Mouse (Mus musculus) intestine, embryonic 15.5 days (tissue): ENCODE results near the gene Senp2. TPM values are rescaled to one million over a fixed set of nuclear protein-coding genes. Genes with fewer than 3 reads are reported as not detected.
A peak's percentile ranks its signal among the peaks of the same experiment; 100 is the strongest.
"Not testable (repeated sequence)": the region's sequence is repeated elsewhere in the genome, so short reads cannot be mapped to it uniquely, and the experiment has no call there.

Source experiments
- ATAC-seq: fragments of 200-750 bp; cut with Nextera tagmentation; 2 replicates; pipeline ENCODE4 v1.8.0; 2017; ENCODE audit warnings: moderate TSS enrichment, moderate library complexity
- H3K27ac ChIP-seq: fragments of 300-500 bp; sonication (generic); 2 replicates; pipeline ENCODE4 v1.5.1; 2015; ENCODE audit warnings: mild to moderate bottlenecking, inconsistent platforms
- H3K27me3 ChIP-seq: fragments of 300-500 bp; sonication (generic); replicated peaks from 2 replicates; pipeline ENCODE4 v1.6.1; 2015; ENCODE audit warnings: inconsistent platforms
- H3K36me3 ChIP-seq: fragments of 300-500 bp; sonication (generic); 2 replicates; pipeline ENCODE4 v1.6.1; 2015; ENCODE audit warnings: inconsistent platforms
- H3K4me1 ChIP-seq: fragments of 300-500 bp; sonication (generic); replicated peaks from 2 replicates; pipeline ENCODE4 v1.6.1; 2015; ENCODE audit warnings: inconsistent platforms
- H3K4me2 ChIP-seq: fragments of 300-500 bp; sonication (generic); replicated peaks from 2 replicates; pipeline ENCODE4 v1.6.1; 2015; ENCODE audit warnings: mild to moderate bottlenecking, inconsistent platforms
- H3K4me3 ChIP-seq: fragments of 300-500 bp; sonication (generic); replicated peaks from 2 replicates; pipeline ENCODE4 v1.5.1; 2015; ENCODE audit warnings: inconsistent platforms
- H3K9ac ChIP-seq: fragments of 300-500 bp; sonication (generic); 2 replicates; pipeline ENCODE4 v1.6.1; 2015; ENCODE audit warnings: inconsistent platforms
- H3K9me3 ChIP-seq: fragments of 300-500 bp; sonication (generic); 2 replicates; pipeline ENCODE4 v1.6.1; 2016; ENCODE audit warnings: inconsistent platforms
- WGBS: fragments of 180-500 bp; shearing (Covaris S2); methylation state at CpG from one replicate; pipeline ENCODE4 v1.1.7; 2015; 5-methylcytosine and 5-hydroxymethylcytosine counted together
- polyA plus RNA-seq: library from polyadenylated mRNA; unstranded; fragments of >200 nt; fragmentation: Nextera tagmentation; extraction: Ambion mirVana; gene quantifications from 2 replicates; pipeline ENCODE4 v1.2.1, GENCODE M21; 2015

The Senp2 gene
- 32.8 and 36.0 TPM in 2 replicates for polyA plus RNA-seq

DNA sequence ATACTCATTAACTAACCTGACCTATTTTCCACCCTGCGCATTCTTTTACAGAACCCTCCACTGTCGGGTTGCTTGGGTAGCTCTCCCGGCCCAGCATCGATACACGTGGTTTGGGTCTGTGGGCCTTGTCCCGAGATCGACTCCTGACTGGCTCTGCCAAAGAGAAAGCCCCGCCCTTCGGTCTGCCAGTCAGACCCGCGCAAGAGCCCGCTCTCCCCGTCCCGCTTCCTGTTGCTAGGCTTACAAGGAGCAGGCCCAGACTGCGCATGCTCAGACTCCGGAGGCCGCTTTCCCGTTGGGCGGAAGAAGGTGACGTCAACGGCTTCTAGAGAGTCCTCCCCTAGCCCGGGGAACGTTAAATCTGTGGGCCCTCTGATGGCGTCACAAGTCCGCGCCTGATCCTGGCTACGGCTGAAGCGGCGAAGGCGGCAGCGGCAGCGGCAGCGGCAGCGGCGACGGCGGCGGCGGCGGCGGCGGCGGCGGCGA lies at the start of gene Senp2:
Gene Senp2 (plus strand): TSS at position 386 of the 486 bp plus-strand sequence.
- Histone ChIP-seq H3K4me1 (peaks cover 4% of the 10 kb centered on the region; the same call in 1 of the 2 replicates), H3K9ac (peak within 1 kb of the TSS; percentile 84), H3K27me3 (no peaks in the 10 kb centered on the region), H3K9me3 (no peaks in the 10 kb centered on the region), H3K4me2 (peak within 1 kb of the TSS; percentile 69), H3K27ac (peak within 1 kb of the TSS; percentile 66), H3K36me3 (no peaks in the 10 kb centered on the region), H3K4me3 (peak within 1 kb of the TSS; percentile 85)
- peak; percentile 99 for ATAC-seq
- WGBS = 0% methylated on average over 45 of the region's 45 CpGs

DNA sequence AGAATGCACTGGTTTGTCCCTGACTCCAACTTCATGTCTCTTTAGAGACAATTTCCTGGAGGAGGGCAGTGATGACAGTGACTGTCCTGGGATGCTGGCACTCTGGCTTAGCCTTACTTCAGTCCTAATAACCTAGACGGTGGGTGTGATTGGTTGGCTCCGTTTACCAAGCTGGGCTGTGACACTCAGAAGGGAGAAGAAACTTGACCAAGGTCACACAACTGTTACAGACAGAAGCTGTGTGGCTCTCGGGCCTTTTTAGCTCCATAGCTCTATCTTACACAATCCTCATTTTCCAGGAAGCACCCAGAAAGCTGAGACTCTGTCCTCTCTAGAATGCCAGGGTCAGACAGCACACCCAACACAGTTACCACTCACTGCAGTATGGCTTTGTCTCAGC lies 43.7 kb upstream of the Senp2 start:
- Histone ChIP-seq H3K4me1 (no peaks in the 10 kb centered on the region), H3K27ac (no peak overlapping the region), H3K9ac (no peak overlapping the region), H3K27me3 (no peaks in the 10 kb centered on the region), H3K36me3 (no peaks in the 10 kb centered on the region), H3K4me3 (no peak overlapping the region), H3K9me3 (no peaks in the 10 kb centered on the region), H3K4me2 (no peak overlapping the region)
- WGBS = 72% methylated on average over 3 of the region's 3 CpGs
- ATAC-seq = no peak

DNA sequence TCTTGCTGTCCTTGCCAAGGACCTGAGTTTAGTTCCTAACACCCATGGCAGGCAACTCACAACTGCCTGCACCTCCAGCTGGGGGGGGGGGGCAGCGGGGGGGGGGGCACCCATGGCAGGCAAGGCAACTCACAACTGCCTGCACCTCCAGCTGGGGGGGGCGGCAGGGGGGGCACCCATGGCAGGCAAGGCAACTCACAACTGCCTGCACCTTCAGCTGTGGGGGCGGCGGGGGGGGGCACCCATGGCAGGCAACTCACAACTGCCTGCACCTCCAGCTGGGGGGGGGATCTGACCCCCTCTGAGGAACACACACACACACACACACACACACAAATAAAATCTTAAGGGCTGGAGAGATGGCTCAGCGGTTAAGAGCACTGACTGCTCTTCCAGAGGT lies 39.4 kb upstream of the Senp2 start:
- no peak overlapping the region for H3K4me3 ChIP-seq
- WGBS = 77% methylated on average over 5 of the region's 5 CpGs
- no peaks in the 10 kb centered on the region for H3K9me3 ChIP-seq
- H3K4me2 ChIP-seq = no peak overlapping the region
- H3K36me3 ChIP-seq = no peaks in the 10 kb centered on the region
- H3K9ac ChIP-seq = no peak overlapping the region
- H3K27me3 ChIP-seq = no peaks in the 10 kb centered on the region
- H3K27ac ChIP-seq = no peak overlapping the region
- H3K4me1 ChIP-seq = no peaks in the 10 kb centered on the region
- ATAC-seq = no peak

GRCm38 (mm10) chr16:21970536-21970935 lies 38.7 kb upstream of the Senp2 start:
- Histone ChIP-seq H3K4me2 (no peak overlapping the region), H3K36me3 (no peaks in the 10 kb centered on the region), H3K4me3 (no peak overlapping the region), H3K9me3 (no peaks in the 10 kb centered on the region), H3K4me1 (no peaks in the 10 kb centered on the region), H3K27me3 (no peaks in the 10 kb centered on the region), H3K27ac (no peak overlapping the region), H3K9ac (no peak overlapping the region)
- WGBS = 65% methylated on average over 6 of the region's 6 CpGs
- no peak for ATAC-seq

- no peak overlapping the region for H3K4me3 ChIP-seq
- H3K27ac ChIP-seq = no peak overlapping the region
- H3K9ac ChIP-seq = no peak overlapping the region
- H3K9me3 ChIP-seq = no peaks in the 10 kb centered on the region
- 0 out of 2 replicates have a peak, but pooled peaks cover 3% of the 10 kb centered on the region for H3K4me1 ChIP-seq
- ATAC-seq = no peak
- H3K4me2 ChIP-seq = no peak overlapping the region
- H3K27me3 ChIP-seq = no peaks in the 10 kb centered on the region
- WGBS = 70% methylated on average over 4 of the region's 4 CpGs
- no peaks in the 10 kb centered on the region for H3K36me3 ChIP-seq
These were observed 37.8 kb upstream of the Senp2 start for GRCm38 (mm10) chr16:21971446-21971845.

- H3K4me1 ChIP-seq = 0 out of 2 replicates have a peak, but pooled peaks cover 3% of the 10 kb centered on the region
- no peaks in the 10 kb centered on the region for H3K27me3 ChIP-seq
- H3K4me2 ChIP-seq = peak overlapping the region; percentile 37
- H3K4me3 ChIP-seq = no peak overlapping the region
- H3K27ac ChIP-seq = no peak overlapping the region
- no peaks in the 10 kb centered on the region for H3K9me3 ChIP-seq
- 0 out of 2 replicates have a peak overlapping the region, but pooled peaks have one; percentile 11 for H3K9ac ChIP-seq
- no peaks in the 10 kb centered on the region for H3K36me3 ChIP-seq
- WGBS = 13% methylated on average over 16 of the region's 16 CpGs
- no peak for ATAC-seq
These were observed 33.1 kb upstream of the Senp2 start for GRCm38 (mm10) chr16:21976203-21976602.

- H3K27ac ChIP-seq = no peak overlapping the region
- H3K4me2 ChIP-seq = no peak overlapping the region
- H3K27me3 ChIP-seq = no peaks in the 10 kb centered on the region
- H3K9me3 ChIP-seq = no peaks in the 10 kb centered on the region
- H3K4me3 ChIP-seq = no peak overlapping the region
- WGBS = 78% methylated on average over 5 of the region's 5 CpGs
- ATAC-seq = no peak
- no peaks in the 10 kb centered on the region for H3K36me3 ChIP-seq
- H3K9ac ChIP-seq = no peak overlapping the region
- H3K4me1 ChIP-seq = 0 out of 2 replicates have a peak, but pooled peaks cover 3% of the 10 kb centered on the region
These were observed 31.9 kb upstream of the Senp2 start for GRCm38 (mm10) chr16:21977347-21977746.

- ATAC-seq = no peak
- no peak overlapping the region for H3K9ac ChIP-seq
- no peak overlapping the region for H3K4me3 ChIP-seq
- no peaks in the 10 kb centered on the region for H3K4me1 ChIP-seq
- no peaks in the 10 kb centered on the region for H3K27me3 ChIP-seq
- no peak overlapping the region for H3K27ac ChIP-seq
- no peaks in the 10 kb centered on the region for H3K9me3 ChIP-seq
- H3K36me3 ChIP-seq = no peaks in the 10 kb centered on the region
- WGBS = 94% methylated on average over 9 of the region's 9 CpGs
- H3K4me2 ChIP-seq = no peak overlapping the region
These were observed 26.1 kb upstream of the Senp2 start for GRCm38 (mm10) chr16:21983146-21983545.

- no peak overlapping the region for H3K4me3 ChIP-seq
- 92% methylated on average over 4 of the region's 4 CpGs for WGBS
- no peak overlapping the region for H3K27ac ChIP-seq
- H3K27me3 ChIP-seq = no peaks in the 10 kb centered on the region
- H3K4me1 ChIP-seq = no peaks in the 10 kb centered on the region
- no peak for ATAC-seq
- H3K4me2 ChIP-seq = no peak overlapping the region
- no peaks in the 10 kb centered on the region for H3K36me3 ChIP-seq
- H3K9me3 ChIP-seq = no peaks in the 10 kb centered on the region
- no peak overlapping the region for H3K9ac ChIP-seq
These were observed 25.7 kb upstream of the Senp2 start for GRCm38 (mm10) chr16:21983581-21983980.

DNA sequence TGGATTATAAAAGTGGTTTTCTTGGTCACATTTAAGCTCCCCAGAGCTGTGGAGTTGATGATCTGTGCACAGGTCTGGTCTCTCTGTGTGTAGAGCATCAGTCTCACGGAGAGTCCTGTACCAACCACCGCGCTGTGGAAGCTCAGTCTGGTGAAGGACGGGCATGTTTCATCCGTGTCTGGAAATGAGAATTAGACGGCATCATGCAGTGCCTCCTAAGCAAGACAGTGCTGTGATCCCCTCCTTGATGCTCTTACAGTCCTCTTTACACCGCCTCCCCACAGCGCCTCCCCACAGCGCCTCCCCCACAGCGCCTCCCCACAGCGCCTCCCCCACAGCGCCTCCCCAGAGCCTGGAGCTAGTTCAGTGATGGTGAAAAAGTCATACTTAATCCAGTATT lies 25.2 kb upstream of the Senp2 start:
- Histone ChIP-seq H3K4me3 (no peak overlapping the region), H3K27ac (no peak overlapping the region), H3K4me2 (no peak overlapping the region), H3K27me3 (no peaks in the 10 kb centered on the region), H3K9ac (no peak overlapping the region), H3K4me1 (no peaks in the 10 kb centered on the region), H3K9me3 (no peaks in the 10 kb centered on the region), H3K36me3 (no peaks in the 10 kb centered on the region)
- no peak for ATAC-seq
- 82% methylated on average over 12 of the region's 12 CpGs for WGBS

GRCm38 (mm10) chr16:21986191-21986590 lies 23.1 kb upstream of the Senp2 start:
- Histone ChIP-seq H3K27ac (no peak overlapping the region), H3K9ac (no peak overlapping the region), H3K9me3 (no peaks in the 10 kb centered on the region), H3K27me3 (no peaks in the 10 kb centered on the region), H3K4me3 (no peak overlapping the region), H3K4me1 (no peaks in the 10 kb centered on the region), H3K36me3 (no peaks in the 10 kb centered on the region), H3K4me2 (no peak overlapping the region)
- ATAC-seq = no peak
- 26% methylated on average over 3 of the region's 3 CpGs for WGBS

- H3K9me3 ChIP-seq = no peaks in the 10 kb centered on the region
- H3K9ac ChIP-seq = no peak overlapping the region
- 0 out of 2 replicates have a peak, but pooled peaks have one; percentile 33 for ATAC-seq
- no peak overlapping the region for H3K4me3 ChIP-seq
- H3K4me2 ChIP-seq = no peak overlapping the region
- H3K27me3 ChIP-seq = no peaks in the 10 kb centered on the region
- H3K36me3 ChIP-seq = no peaks in the 10 kb centered on the region
- no peaks in the 10 kb centered on the region for H3K4me1 ChIP-seq
- WGBS = 63% methylated on average over 5 of the region's 5 CpGs
- no peak overlapping the region for H3K27ac ChIP-seq
These were observed 21.3 kb upstream of the Senp2 start for GRCm38 (mm10) chr16:21987956-21988355.

- not testable (repeated sequence) for H3K9ac ChIP-seq, ATAC-seq, H3K9me3 ChIP-seq, H3K27me3 ChIP-seq, H3K4me1 ChIP-seq, H3K27ac ChIP-seq, H3K4me3 ChIP-seq, H3K4me2 ChIP-seq, H3K36me3 ChIP-seq
These were observed 18.4 kb upstream of the Senp2 start for GRCm38 (mm10) chr16:21990893-21991292.
